Mouse (Mus musculus): ENCODE measurements around the gene Lamp1.

Lamp1 gene

DNA sequence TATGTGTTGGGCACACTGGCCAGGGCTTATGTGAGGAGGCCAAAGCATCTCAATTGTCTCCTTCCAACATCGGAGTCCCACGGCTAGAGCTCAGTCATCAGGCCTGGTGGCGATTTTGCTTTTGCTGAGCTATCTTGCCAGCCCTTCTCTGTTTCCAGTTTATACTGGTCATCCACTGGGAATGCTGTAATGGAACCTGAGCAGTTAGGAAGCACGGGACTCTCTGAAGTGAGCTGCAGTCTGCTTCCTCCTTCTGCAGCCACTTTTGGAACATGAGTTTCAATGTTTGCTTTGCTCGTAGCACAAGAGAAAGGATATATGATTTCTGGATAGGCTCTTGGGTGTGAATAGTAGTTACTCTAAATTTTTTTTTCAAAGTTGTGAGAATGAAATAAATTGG is 5.4 kb downstream of the Lamp1 start:
- no peak for DNase-seq

DNA sequence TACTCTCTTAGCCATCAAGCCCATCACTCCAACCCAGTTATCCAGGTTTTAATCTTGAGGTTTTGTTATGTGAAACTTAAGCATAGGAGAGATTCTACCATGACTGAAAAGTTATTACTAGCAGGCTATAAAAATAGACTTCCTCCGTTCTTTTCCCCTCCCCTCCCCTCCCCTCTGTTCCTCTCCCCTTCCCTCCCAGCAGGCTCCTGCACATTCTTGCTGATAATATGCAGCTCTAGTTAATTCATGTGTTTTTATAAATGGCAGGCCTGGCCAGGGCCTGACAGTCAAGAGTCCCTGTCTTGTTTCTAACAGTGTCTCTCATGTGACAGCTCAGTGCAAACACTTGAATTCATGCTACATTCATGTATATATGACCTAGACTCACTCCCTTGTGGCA is 11.5 kb downstream of the Lamp1 start:
- DNase-seq: no peak

DNA sequence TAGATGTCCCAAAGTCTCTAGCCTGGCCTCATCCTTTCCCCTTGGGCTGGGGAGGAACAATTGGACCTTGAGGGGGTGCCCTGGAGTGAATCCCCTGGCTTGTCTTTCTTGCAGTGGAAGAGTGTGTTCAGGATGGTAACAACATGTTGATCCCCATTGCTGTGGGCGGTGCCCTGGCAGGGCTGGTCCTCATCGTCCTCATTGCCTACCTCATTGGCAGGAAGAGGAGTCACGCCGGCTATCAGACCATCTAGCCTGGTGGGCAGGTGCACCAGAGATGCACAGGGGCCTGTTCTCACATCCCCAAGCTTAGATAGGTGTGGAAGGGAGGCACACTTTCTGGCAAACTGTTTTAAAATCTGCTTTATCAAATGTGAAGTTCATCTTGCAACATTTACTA is 15.3 kb downstream of the Lamp1 start:
- no peak for DNase-seq

DNA sequence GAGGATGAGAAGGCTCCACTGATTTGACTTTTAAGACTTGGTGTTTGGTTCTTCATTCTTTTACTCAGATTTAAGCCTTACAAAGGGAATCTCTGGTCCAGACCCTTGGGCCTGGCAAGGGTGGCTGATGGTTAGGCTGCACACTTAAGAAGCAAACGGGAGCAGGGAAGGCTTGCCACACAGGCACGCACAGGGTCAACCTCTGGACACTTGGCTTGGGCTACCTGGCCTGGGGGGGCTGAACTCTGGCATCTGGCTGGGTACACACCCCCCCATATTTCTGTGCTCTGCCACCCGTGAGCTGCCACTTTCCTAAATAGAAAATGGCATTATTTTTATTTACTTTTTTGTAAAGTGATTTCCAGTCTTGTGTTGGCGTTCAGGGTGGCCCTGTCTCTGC is 15.8 kb downstream of the Lamp1 start:
- no peak for DNase-seq

DNA sequence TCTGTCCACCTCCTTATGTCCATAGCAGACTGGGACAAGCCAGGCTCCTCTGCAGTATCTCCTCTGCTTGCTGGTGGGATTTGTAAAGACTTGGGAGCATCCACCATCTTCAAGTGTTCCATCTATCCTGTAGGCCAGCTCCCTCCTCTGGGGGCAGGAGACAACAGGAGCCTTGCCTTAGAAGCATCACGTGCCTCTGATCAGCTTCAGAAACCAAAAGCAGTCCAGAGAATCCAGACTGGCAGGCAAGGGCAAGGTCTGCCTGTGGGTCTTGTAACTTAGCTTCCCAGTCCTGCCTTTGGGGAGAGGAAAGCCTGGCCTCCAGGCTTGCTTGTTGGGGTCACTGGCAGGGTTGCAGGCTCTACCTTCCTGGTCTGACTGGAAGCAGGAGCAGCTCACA is 16.7 kb downstream of the Lamp1 start:
- no peak for DNase-seq

DNA sequence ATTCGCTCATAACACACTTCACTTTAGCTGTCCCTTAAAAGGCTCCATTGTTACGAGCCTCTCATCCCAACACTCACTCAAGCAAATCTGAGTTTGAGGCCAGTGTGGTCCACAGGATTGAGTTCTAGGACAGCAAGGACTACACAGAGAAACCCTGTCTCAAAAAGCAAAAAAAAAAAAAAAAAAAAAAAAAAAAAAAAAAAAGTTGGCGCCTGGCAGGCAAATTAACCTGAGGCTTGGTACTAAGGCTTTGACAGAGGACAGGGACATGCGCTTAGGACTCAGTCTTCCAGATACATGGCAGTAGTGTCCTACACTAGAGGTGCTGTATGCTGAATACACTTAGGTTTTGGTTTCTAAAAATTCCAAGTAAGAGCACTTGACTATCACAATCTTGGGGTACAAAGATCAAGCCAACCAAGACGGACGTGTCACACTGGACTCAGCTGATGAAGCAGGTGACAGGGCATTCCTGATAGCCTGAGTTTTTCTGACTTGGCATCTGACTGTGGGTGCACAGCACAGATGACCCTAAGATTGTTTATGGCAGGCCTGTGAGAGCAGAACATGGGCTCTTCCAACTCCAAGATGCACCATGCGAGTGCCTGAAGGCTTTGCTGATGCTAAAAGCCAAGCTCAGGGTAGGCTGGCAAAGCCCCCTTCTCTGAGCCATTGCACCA is 18.4 kb downstream of the Lamp1 start:
- DNase-seq: no peak

- no peak for DNase-seq
Measured at GRCm38 (mm10) chr8:13178137-13178536, 19.2 kb downstream of the Lamp1 start.

DNA sequence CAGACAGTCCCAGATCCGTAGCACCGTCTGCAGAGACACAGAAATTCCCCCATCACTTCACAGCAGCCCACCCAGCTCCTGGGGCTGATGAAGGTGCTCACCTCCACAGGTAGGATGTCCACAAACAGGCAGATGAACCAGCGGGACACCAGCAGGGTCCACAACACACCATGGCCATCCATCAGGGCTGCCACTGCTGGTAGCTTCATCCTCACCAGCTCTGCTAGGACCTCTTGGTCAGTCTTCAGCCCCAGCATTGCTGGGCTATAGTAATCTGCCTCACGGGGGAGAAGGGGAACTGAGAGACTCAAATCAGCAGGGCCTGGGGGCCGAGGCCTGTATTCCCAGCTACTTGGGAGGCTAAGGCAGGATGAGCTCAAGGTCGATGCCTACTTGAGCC is 20.5 kb downstream of the Lamp1 start:
- no peak for DNase-seq

DNA sequence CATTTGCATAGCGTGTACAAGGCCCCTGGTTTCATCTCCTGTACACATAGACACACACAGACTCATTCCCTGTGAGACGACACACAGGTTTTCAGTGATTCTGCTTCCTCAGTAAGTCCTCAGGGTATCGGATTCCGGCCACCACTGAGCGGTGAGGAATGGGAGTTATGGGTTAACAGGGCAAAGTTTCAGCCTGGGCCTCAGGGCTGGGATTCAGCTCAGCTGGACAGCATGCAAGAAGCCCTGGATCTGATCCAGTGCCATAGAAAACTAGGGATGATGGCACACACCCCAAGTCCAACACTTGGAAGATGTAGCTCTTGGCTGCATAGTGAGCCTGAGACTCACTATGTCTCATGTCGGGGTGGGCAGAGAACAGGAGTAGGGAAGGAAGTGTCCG is 21.0 kb downstream of the Lamp1 start:
- no peak for DNase-seq

DNA sequence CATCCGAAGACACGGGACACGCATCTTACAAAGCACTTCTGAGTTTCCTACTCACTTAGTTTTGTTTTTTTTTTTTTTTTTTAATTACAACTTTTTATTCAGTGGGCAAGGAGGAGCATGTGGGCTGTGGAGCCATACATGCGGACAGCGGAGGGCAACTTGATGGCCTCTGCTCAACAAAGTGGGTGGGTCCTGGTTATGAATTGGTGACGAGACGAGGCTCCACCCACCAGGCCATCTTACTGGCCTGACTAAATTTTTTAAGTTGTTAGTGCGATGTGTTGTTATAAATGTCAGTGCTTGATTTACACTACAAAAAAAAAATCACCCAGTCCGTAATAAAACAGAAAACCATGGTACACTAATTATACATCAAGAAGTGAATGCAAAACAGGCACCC is 21.4 kb downstream of the Lamp1 start:
- DNase-seq: no peak

DNA sequence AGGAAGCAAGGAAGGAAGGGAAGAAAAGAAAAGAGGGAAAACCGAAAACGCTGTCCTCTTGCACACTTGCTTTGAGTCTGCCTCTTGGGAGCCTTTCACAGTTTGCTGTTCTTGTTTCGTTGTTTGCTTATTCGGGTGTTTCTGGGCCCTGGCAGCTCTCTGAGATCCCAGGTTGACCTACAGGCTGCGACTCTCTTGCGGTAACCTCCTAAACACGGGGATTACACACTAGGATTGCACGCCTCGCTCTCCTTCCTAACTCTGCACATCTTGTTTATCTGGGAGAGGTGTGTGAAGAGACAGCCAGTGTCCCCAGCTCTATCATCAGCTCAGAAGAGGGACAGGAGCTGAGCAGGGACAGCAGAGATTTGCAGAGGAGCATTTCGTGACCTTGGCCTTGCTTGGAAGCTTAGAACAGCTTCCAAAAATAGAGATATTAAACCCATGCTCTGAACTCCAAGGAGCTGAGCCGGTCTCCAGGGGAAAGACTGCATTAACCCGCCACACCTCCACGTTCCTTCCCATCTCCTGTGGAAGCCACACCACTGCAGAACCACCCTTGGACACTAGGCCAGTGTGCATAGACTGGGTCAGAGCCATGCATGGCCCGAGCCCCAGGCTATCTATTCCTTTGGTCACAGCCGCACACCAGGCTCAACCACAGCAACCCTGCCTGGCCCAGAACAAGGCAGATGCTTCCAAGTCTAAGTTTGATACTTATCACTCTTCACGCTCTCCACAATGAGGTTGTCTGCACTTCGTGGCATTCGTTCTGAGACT is 22.1 kb downstream of the Lamp1 start:
- no peak for DNase-seq

DNA sequence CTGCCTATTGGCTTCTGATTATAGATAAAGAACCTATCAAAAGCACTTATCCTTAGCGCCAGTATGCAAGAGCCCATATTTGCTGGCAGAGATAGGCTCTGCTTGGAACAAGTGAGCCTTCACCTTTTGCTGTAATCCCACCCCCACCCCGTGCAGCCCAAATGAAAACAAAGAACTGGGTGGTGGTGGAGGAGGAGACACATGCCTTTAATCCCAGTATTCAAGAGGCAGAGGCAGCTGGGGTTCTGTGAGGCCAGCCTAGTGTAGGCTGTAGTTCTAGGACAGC is 22.7 kb downstream of the Lamp1 start:
- DNase-seq: no peak

GRCm38 (mm10) chr8:13186819-13187218 is 27.9 kb downstream of the Lamp1 start:
- no peak for DNase-seq

DNA sequence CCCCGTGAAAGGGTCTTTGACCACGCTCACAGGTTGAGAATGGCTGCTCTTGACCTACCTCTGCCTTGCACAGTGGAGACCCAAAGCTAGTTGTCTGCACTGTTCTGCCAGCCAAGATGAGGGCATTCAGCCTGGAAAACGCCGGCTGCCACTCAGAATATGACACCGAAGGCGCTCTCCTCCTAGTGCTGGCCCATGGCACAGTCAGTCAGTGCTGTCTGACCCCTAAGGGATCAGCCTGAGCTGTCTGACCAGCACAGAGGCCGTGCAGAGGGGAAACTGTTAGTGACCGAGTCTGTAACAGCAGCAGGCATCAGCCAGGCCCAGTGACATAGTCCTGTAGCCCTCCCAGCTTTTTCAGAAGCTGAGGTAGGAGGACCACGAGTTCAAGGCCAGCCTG is 28.3 kb downstream of the Lamp1 start:
- DNase-seq: no peak

GRCm38 (mm10) chr8:13187638-13188037 is 28.7 kb downstream of the Lamp1 start:
- DNase-seq: no peak

- no peak for DNase-seq
Measured at GRCm38 (mm10) chr8:13188052-13188555, 29.1 kb downstream of the Lamp1 start.

GRCm38 (mm10) chr8:13188857-13189256 is 29.9 kb downstream of the Lamp1 start:
- no peak for DNase-seq

DNA sequence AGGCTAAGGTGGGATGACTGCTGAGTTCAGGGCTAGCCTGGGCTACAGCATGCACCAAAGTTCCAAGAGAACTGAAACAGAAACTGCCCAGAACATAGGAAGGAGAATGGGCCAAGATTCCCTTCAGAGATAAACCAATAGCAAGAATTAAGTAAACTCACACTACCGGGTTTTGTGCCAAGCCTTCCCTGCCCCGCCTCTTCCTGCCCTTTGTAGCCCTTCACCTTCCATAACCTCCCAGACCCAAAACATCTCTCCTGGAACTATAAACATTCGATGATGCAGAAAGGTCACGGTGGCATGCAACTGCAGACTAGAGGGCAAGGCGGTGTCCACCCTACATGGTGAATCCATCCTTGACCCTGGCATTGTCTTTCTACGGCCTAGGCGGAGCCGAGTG is 31.3 kb downstream of the Lamp1 start:
- DNase-seq: no peak

- DNase-seq: no peak
Measured at GRCm38 (mm10) chr8:13194818-13195217, 35.9 kb downstream of the Lamp1 start.

- no peak for DNase-seq
Measured at GRCm38 (mm10) chr8:13197493-13197892, 38.5 kb downstream of the Lamp1 start.

DNA sequence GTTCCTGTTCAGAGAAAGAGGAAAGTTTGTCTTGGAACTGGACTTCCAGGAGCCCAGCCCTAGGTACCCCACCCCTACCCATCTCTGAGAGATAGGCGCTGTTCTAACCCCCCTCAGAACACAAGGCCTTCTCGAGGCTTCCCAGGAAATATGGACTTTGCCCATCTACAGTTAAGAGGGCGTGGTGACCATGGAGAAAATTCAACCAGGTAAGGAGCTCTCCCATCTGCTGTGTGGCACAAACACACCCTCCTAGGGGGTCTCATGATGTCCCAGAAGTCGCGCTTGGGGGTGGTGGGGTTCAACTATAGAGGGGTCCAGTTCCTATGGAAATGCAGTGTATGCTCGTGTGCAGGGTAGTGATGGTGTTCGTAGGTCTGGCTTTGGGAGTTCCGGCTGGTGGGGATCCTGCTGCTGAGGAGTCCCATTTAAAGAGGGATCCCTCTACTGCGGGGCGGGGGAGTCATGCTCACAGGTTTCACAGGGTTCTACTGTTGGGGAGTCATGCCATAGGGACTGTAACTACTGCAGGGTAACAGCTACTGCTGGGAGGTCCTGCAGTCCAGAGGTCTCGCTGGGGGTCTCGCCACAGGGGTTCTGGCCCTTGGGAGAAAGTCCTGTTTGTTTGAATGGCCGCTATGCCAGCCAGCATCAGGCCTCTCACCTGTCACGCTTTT is 40.6 kb downstream of the Lamp1 start:
- no peak for DNase-seq

- no peak for DNase-seq
Measured at GRCm38 (mm10) chr8:13200301-13201012, 41.5 kb downstream of the Lamp1 start, which contains the start of gene Grtp1. TSS of gene Grtp1 (minus strand) at chr8:13200620.

DNA sequence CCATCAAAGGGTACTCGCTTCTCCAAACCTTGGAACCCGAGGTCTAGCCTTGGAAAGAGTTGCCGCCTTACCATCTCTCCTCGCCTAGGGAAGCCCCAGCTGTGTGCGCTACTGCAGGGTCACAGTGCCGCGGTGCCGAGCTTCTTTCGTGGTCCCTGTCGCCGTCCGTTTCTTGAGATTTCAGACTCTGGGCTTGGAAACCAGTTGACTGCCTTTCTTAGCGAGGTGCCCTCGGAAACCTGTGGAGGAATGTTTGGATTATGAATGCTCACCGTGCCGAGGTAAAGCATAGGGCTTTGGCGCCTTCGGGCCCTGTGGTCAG is 42.0 kb downstream of the Lamp1 start:
- DNase-seq: no peak

- no peak for DNase-seq
Measured at GRCm38 (mm10) chr8:13202041-13202440, 43.1 kb downstream of the Lamp1 start.
